Mouse (Mus musculus) hindbrain, embryonic 10.5 days (tissue): ENCODE measurements around the gene Nudcd2. TPM values are rescaled to one million over a fixed set of nuclear protein-coding genes. Genes with fewer than 3 reads are reported as not detected.

Experiments
- DNase-seq: peaks from one replicate; pipeline ENCODE4 v3.0.0-alpha.2; 2017; ENCODE audit warnings: low spot score
- H3K27ac ChIP-seq: fragments of 300-500 bp; sonication (generic); 2 replicates; pipeline ENCODE4 v1.5.1; 2016; ENCODE audit warnings: mild to moderate bottlenecking, moderate library complexity
- H3K27me3 ChIP-seq: fragments of 300-500 bp; sonication (generic); 2 replicates; pipeline ENCODE4 v1.6.1; 2016; ENCODE audit warnings: mild to moderate bottlenecking; ENCODE audit not compliant: poor library complexity, insufficient read depth, severe bottlenecking
- H3K36me3 ChIP-seq: fragments of 300-500 bp; sonication (generic); 2 replicates; pipeline ENCODE4 v1.6.1; 2016; ENCODE audit warnings: mild to moderate bottlenecking, moderate library complexity
- H3K4me1 ChIP-seq: fragments of 300-500 bp; sonication (generic); replicated peaks from 2 replicates; pipeline ENCODE4 v1.6.1; 2016; ENCODE audit warnings: mild to moderate bottlenecking
- H3K4me3 ChIP-seq: fragments of 300-500 bp; sonication (generic); 2 replicates; pipeline ENCODE4 v1.5.1; 2016; ENCODE audit warnings: mild to moderate bottlenecking, moderate library complexity
- H3K9me3 ChIP-seq: fragments of 300-500 bp; sonication (generic); 2 replicates; pipeline ENCODE4 v1.6.1; 2016; ENCODE audit warnings: mild to moderate bottlenecking, moderate library complexity
- WGBS: fragments of 180-500 bp; shearing (Covaris S2); methylation state at CpG from one replicate; pipeline ENCODE4 v1.1.7; 2016; 5-methylcytosine and 5-hydroxymethylcytosine counted together
- polyA plus RNA-seq: library from polyadenylated mRNA; unstranded; fragments of >200 nt; fragmentation: Nextera tagmentation; extraction: Ambion mirVana; gene quantifications from 2 replicates; pipeline ENCODE4 v1.2.1, GENCODE M21; 2016

Gene Nudcd2
- polyA plus RNA-seq, 1 experiment from 2014 or later: 162 TPM

GRCm38 (mm10) chr11:40732997-40733338 is 499 bp upstream of the Nudcd2 start:
- Histone ChIP-seq H3K27me3 (no peaks in the 10 kb centered on the region), H3K4me1 (peaks cover 33% of the 10 kb centered on the region), H3K9me3 (no peaks in the 10 kb centered on the region), H3K36me3 (peaks cover 48% of the 10 kb centered on the region), H3K4me3 (peak overlapping the region; percentile 94), H3K27ac (peak overlapping the region; percentile 97)
- no peak for DNase-seq
- WGBS: 1% methylated on average over 14 of the region's 14 CpGs

- Histone ChIP-seq H3K27me3 (no peaks in the 10 kb centered on the region), H3K4me1 (peaks cover 33% of the 10 kb centered on the region), H3K4me3 (peak overlapping the region; percentile 94), H3K36me3 (peaks cover 48% of the 10 kb centered on the region), H3K27ac (peak overlapping the region; percentile 97), H3K9me3 (no peaks in the 10 kb centered on the region)
- 5% methylated on average over 11 of the region's 11 CpGs for WGBS
- no peak for DNase-seq
These were observed 835 bp downstream of the Nudcd2 start for GRCm38 (mm10) chr11:40734251-40734752.

GRCm38 (mm10) chr11:40737369-40737768 is 3.9 kb downstream of the Nudcd2 start:
- H3K4me3 ChIP-seq: no peak overlapping the region
- no peak for DNase-seq
- H3K27me3 ChIP-seq: no peaks in the 10 kb centered on the region
- H3K36me3 ChIP-seq: peaks cover 64% of the 10 kb centered on the region
- H3K9me3 ChIP-seq: no peaks in the 10 kb centered on the region
- 91% methylated on average over 3 of the region's 3 CpGs for WGBS
- peaks cover 21% of the 10 kb centered on the region for H3K4me1 ChIP-seq
- no peak overlapping the region for H3K27ac ChIP-seq

GRCm38 (mm10) chr11:40741605-40742262 is 8.3 kb downstream of the Nudcd2 start:
- Histone ChIP-seq H3K36me3 (peaks cover 53% of the 10 kb centered on the region), H3K9me3 (no peaks in the 10 kb centered on the region), H3K27me3 (no peaks in the 10 kb centered on the region), H3K27ac (no peak overlapping the region), H3K4me1 (no peaks in the 10 kb centered on the region), H3K4me3 (no peak overlapping the region)
- no peak for DNase-seq
- 91% methylated on average over 12 of the region's 12 CpGs for WGBS

- H3K27me3 ChIP-seq: no peaks in the 10 kb centered on the region
- no peaks in the 10 kb centered on the region for H3K4me1 ChIP-seq
- 90% methylated on average over 3 of the region's 3 CpGs for WGBS
- H3K36me3 ChIP-seq: peaks cover 30% of the 10 kb centered on the region
- H3K27ac ChIP-seq: no peak overlapping the region
- no peak for DNase-seq
- H3K4me3 ChIP-seq: no peak overlapping the region
- H3K9me3 ChIP-seq: no peaks in the 10 kb centered on the region
These were observed 10.9 kb downstream of the Nudcd2 start for GRCm38 (mm10) chr11:40744348-40744747.

GRCm38 (mm10) chr11:40746361-40746760 is 12.9 kb downstream of the Nudcd2 start:
- H3K27me3 ChIP-seq: no peaks in the 10 kb centered on the region
- WGBS: 93% methylated on average over 12 of the region's 12 CpGs
- no peak overlapping the region for H3K4me3 ChIP-seq
- H3K9me3 ChIP-seq: no peaks in the 10 kb centered on the region
- no peaks in the 10 kb centered on the region for H3K4me1 ChIP-seq
- no peak overlapping the region for H3K27ac ChIP-seq
- no peak for DNase-seq
- peaks cover 22% of the 10 kb centered on the region for H3K36me3 ChIP-seq

- no peak for DNase-seq
These were observed 14.2 kb downstream of the Nudcd2 start for GRCm38 (mm10) chr11:40747716-40748115.

GRCm38 (mm10) chr11:40753836-40754235 is 20.4 kb downstream of the Nudcd2 start:
- no peaks in the 10 kb centered on the region for H3K9me3 ChIP-seq
- 91% methylated on average over 6 of the region's 6 CpGs for WGBS
- peak overlapping the region; percentile 83; the same call in 1 of the 2 replicates for H3K4me3 ChIP-seq
- H3K4me1 ChIP-seq: peaks cover 18% of the 10 kb centered on the region
- no peaks in the 10 kb centered on the region for H3K27me3 ChIP-seq
- H3K36me3 ChIP-seq: peaks cover 12% of the 10 kb centered on the region; the same call in 1 of the 2 replicates
- no peak overlapping the region for H3K27ac ChIP-seq
- no peak for DNase-seq

More at GRCm38 (mm10) chr11:40747716-40748115, 14.2 kb downstream of the Nudcd2 start:
- Histone ChIP-seq H3K27me3 (no peaks in the 10 kb centered on the region), H3K9me3 (no peaks in the 10 kb centered on the region), H3K27ac (no peak overlapping the region), H3K36me3 (peaks cover 16% of the 10 kb centered on the region), H3K4me1 (no peaks in the 10 kb centered on the region), H3K4me3 (no peak overlapping the region)
- WGBS: 76% methylated on average over 2 of the region's 2 CpGs

- Histone ChIP-seq H3K4me1 (peaks cover 18% of the 10 kb centered on the region), H3K4me3 (peak overlapping the region; percentile 83), H3K27ac (peak overlapping the region; percentile 91), H3K9me3 (no peaks in the 10 kb centered on the region), H3K36me3 (peaks cover 9% of the 10 kb centered on the region; the same call in 1 of the 2 replicates), H3K27me3 (no peaks in the 10 kb centered on the region)
- DNase-seq: no peak
- WGBS: 4% methylated on average over 19 of the region's 19 CpGs
These were observed 21.2 kb downstream of the Nudcd2 start for GRCm38 (mm10) chr11:40754664-40755107.

- peak; percentile 91 for DNase-seq
- Histone ChIP-seq H3K27me3 (no peaks in the 10 kb centered on the region), H3K4me1 (peaks cover 18% of the 10 kb centered on the region), H3K27ac (peak within 1 kb of the TSS; percentile 91), H3K36me3 (0 out of 2 replicates have a peak, but pooled peaks cover 5% of the 10 kb centered on the region), H3K9me3 (no peaks in the 10 kb centered on the region), H3K4me3 (peak within 1 kb of the TSS; percentile 83)
- WGBS: under 1% methylated on average over 25 of the region's 25 CpGs
These were observed 21.7 kb downstream of the Nudcd2 start, which contains the start of gene Ccng1 for GRCm38 (mm10) chr11:40755109-40755627. TSS of gene Ccng1 (minus strand) at chr11:40755311.

- H3K36me3 ChIP-seq: 0 out of 2 replicates have a peak, but pooled peaks cover 2% of the 10 kb centered on the region
- no peaks in the 10 kb centered on the region for H3K9me3 ChIP-seq
- DNase-seq: no peak
- peaks cover 18% of the 10 kb centered on the region for H3K4me1 ChIP-seq
- peak overlapping the region; percentile 91 for H3K27ac ChIP-seq
- 90% methylated on average over 8 of the region's 8 CpGs for WGBS
- H3K27me3 ChIP-seq: no peaks in the 10 kb centered on the region
- H3K4me3 ChIP-seq: peak overlapping the region; percentile 83; the same call in 1 of the 2 replicates
These were observed 22.5 kb downstream of the Nudcd2 start for GRCm38 (mm10) chr11:40755968-40756367.

- 90% methylated on average over 8 of the region's 8 CpGs for WGBS
These were observed 26.4 kb downstream of the Nudcd2 start for GRCm38 (mm10) chr11:40759896-40760295.

GRCm38 (mm10) chr11:40763395-40763794 is 29.9 kb downstream of the Nudcd2 start:
- no peak for DNase-seq
- H3K36me3 ChIP-seq: no peaks in the 10 kb centered on the region
- H3K4me3 ChIP-seq: no peak overlapping the region
- no peaks in the 10 kb centered on the region for H3K9me3 ChIP-seq
- no peak overlapping the region for H3K27ac ChIP-seq
- no peaks in the 10 kb centered on the region for H3K4me1 ChIP-seq
- WGBS: 38% methylated on average over 2 of the region's 2 CpGs
- H3K27me3 ChIP-seq: no peaks in the 10 kb centered on the region

More at GRCm38 (mm10) chr11:40759896-40760295, 26.4 kb downstream of the Nudcd2 start:
- H3K27ac ChIP-seq: no peak overlapping the region
- no peak for DNase-seq
- H3K4me1 ChIP-seq: 0 out of 2 replicates have a peak, but pooled peaks cover 8% of the 10 kb centered on the region
- H3K36me3 ChIP-seq: no peaks in the 10 kb centered on the region
- no peaks in the 10 kb centered on the region for H3K9me3 ChIP-seq
- no peak overlapping the region for H3K4me3 ChIP-seq
- H3K27me3 ChIP-seq: no peaks in the 10 kb centered on the region
